Mouse (Mus musculus): ENCODE data around the gene Olfr975. TPM values are rescaled to one million over a fixed set of nuclear protein-coding genes. Genes with fewer than 3 reads are reported as not detected.

The Olfr975 gene
- polyA plus RNA-seq, 1 experiment from 2014 or later: not detected

Other genes starting within 250 kb of the Olfr975 start
- gene Olfr149, start 244.9 kb downstream of the Olfr975 start, polyA plus RNA-seq (2015; fragmentation: Nextera tagmentation; extraction: Ambion mirVana): not detected in 2 replicates
- not detected in 2 replicates for gene Olfr965, start 240.7 kb downstream of the Olfr975 start, polyA plus RNA-seq (2015; fragmentation: Nextera tagmentation; extraction: Ambion mirVana)
- gene Olfr150, start 221.1 kb downstream of the Olfr975 start, polyA plus RNA-seq (2015; fragmentation: Nextera tagmentation; extraction: Ambion mirVana): not detected in 2 replicates
- gene Olfr967, start 205.8 kb downstream of the Olfr975 start, polyA plus RNA-seq (2015; fragmentation: Nextera tagmentation; extraction: Ambion mirVana): not detected in 2 replicates
- not detected in 2 replicates for gene Olfr968, start 168.8 kb downstream of the Olfr975 start, polyA plus RNA-seq (2015; fragmentation: Nextera tagmentation; extraction: Ambion mirVana)
- not detected in 2 replicates for gene Olfr969, start 161.1 kb downstream of the Olfr975 start, polyA plus RNA-seq (2015; fragmentation: Nextera tagmentation; extraction: Ambion mirVana)
- not detected in 2 replicates for gene Olfr970, start 143.2 kb downstream of the Olfr975 start, polyA plus RNA-seq (2015; fragmentation: Nextera tagmentation; extraction: Ambion mirVana)
- not detected in 2 replicates for gene Olfr971, start 115.2 kb downstream of the Olfr975 start, polyA plus RNA-seq (2015; fragmentation: Nextera tagmentation; extraction: Ambion mirVana)
- gene Olfr972, start 85.6 kb downstream of the Olfr975 start, polyA plus RNA-seq (2015; fragmentation: Nextera tagmentation; extraction: Ambion mirVana): not detected in 2 replicates
- gene Olfr229, start 44.7 kb downstream of the Olfr975 start, polyA plus RNA-seq (2015; fragmentation: Nextera tagmentation; extraction: Ambion mirVana): not detected in 2 replicates
- gene Olfr974, start 14.5 kb downstream of the Olfr975 start, polyA plus RNA-seq (2015; fragmentation: Nextera tagmentation; extraction: Ambion mirVana): not detected in 2 replicates
- not detected in 2 replicates for gene Olfr976, start 9.1 kb upstream of the Olfr975 start, polyA plus RNA-seq (2015; fragmentation: Nextera tagmentation; extraction: Ambion mirVana)
- not detected in 2 replicates for gene Olfr978, start 40.1 kb upstream of the Olfr975 start, polyA plus RNA-seq (2015; fragmentation: Nextera tagmentation; extraction: Ambion mirVana)
- gene Olfr979, start 51.4 kb upstream of the Olfr975 start, polyA plus RNA-seq (2015; fragmentation: Nextera tagmentation; extraction: Ambion mirVana): not detected in 2 replicates
- not detected in 2 replicates for gene Olfr980, start 57.5 kb upstream of the Olfr975 start, polyA plus RNA-seq (2015; fragmentation: Nextera tagmentation; extraction: Ambion mirVana)
- not detected in 2 replicates for gene Olfr981, start 69.4 kb upstream of the Olfr975 start, polyA plus RNA-seq (2015; fragmentation: Nextera tagmentation; extraction: Ambion mirVana)
- not detected in 2 replicates for gene Olfr982, start 121.8 kb upstream of the Olfr975 start, polyA plus RNA-seq (2015; fragmentation: Nextera tagmentation; extraction: Ambion mirVana)
- not detected in 2 replicates for gene Olfr983, start 141.5 kb upstream of the Olfr975 start, polyA plus RNA-seq (2015; fragmentation: Nextera tagmentation; extraction: Ambion mirVana)
- gene Olfr984, start 162.2 kb upstream of the Olfr975 start, polyA plus RNA-seq (2015; fragmentation: Nextera tagmentation; extraction: Ambion mirVana): not detected in 2 replicates
- gene Olfr985, start 178.1 kb upstream of the Olfr975 start, polyA plus RNA-seq (2015; fragmentation: Nextera tagmentation; extraction: Ambion mirVana): not detected in 2 replicates
- gene Tmem225, start 196.1 kb upstream of the Olfr975 start, polyA plus RNA-seq (2015; fragmentation: Nextera tagmentation; extraction: Ambion mirVana): not detected in 2 replicates
- gene Olfr986, start 228.9 kb upstream of the Olfr975 start, polyA plus RNA-seq (2015; fragmentation: Nextera tagmentation; extraction: Ambion mirVana): 0.08 TPM in 1 of 2 replicates, not detected in the other
- 3.7 and 3.8 TPM in 2 replicates for gene Zfp202, start 240.3 kb upstream of the Olfr975 start, polyA plus RNA-seq (2015; fragmentation: Nextera tagmentation; extraction: Ambion mirVana)

Data from heart, embryonic 13.5 days (tissue).